ENCODE assay signal across 14 mouse cellular contexts in the genomic region with DNA sequence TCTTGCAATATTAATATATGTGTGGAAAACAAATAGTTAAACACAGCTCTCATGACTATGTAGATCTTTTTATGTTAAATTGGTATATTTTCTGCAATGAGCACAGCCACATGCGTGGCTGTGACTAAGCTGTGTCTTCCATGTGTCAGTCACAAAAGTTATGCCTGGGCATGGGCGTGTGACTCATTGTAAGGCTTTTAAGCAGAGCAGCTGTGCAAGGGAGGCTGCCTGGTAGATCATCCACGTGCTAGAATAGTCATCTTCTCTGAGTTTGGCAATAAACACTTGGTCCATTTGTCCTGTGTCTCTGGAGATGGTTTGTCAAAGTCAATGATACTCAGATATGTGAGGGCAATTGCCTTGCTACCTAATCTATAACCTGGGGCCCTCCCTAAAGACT.
DNase-seq lines count a peak whose midpoint lies in the region.
"Had no signal": no experiment of that assay in that cellular context is flagged by ENCODE, and none has a peak within 500 bp of the region (broad histone marks: within the 10 kb centered on the region; RNA-seq: fewer than 3 reads in every experiment).

No protein-coding gene starts in this region.

- DNase-seq in layer of hippocampus, adult 8-10 months (ENCODE audit: low spot score in 2 of 2): peak; percentile 30 to 33
- no peak for DNase-seq in layer of hippocampus, postnatal 25 days (ENCODE audit: extremely low spot score in 1 of 2, low spot score in 1 of 2)
- peak; percentile 7 for DNase-seq in NIH3T3 (ENCODE audit: low read depth)
- peak; percentile 68 to 70 for DNase-seq in frontal cortex, adult 2 months (ENCODE audit: extremely low spot score in 1 of 2, low spot score in 1 of 2)
- peak; percentile 43 for DNase-seq in right cerebral cortex, postnatal 25 days
- DNase-seq in testis, postnatal 14 days (ENCODE audit: low spot score): no peak
- no peak for DNase-seq in lung, adult 18-20 months
- DNase-seq: cerebellum, postnatal 10 days; embryo, embryonic 11 days; gastrocnemius, postnatal 10 days; kidney, adult 9 months; liver, postnatal 0 days; lung, postnatal 4 days; thymus, adult 2 months had no signal

Comparison
In these comparisons a context has a peak if more than half of its experiments do, and no peak if none do; other contexts are left out.
1. DNase-seq: peak in layer of hippocampus, adult 8-10 months (2 of 2), NIH3T3 (single experiment), frontal cortex, adult 2 months (2 of 2) and right cerebral cortex, postnatal 25 days (single experiment); none in layer of hippocampus, postnatal 25 days (0 of 2), testis, postnatal 14 days (single experiment) and lung, adult 18-20 months (0 of 2).